Mouse (Mus musculus) limb, embryonic 15.5 days (tissue): ENCODE measurements around the gene Fam102a. TPM values are rescaled to one million over a fixed set of nuclear protein-coding genes. Genes with fewer than 3 reads are reported as not detected.

Experiments used
- ATAC-seq: fragments of 200-750 bp; cut with Nextera tagmentation; 2 replicates; pipeline ENCODE4 v1.8.0; 2017; ENCODE audit warnings: low read depth, moderate TSS enrichment; ENCODE audit not compliant: insufficient number of reproducible peaks, low FRiP score, low TSS enrichment
- H3K27ac ChIP-seq: fragments of 300-500 bp; sonication (generic); 2 replicates; pipeline ENCODE4 v1.5.1; 2015; ENCODE audit warnings: moderate library complexity, mild to moderate bottlenecking, inconsistent platforms
- H3K27me3 ChIP-seq: fragments of 300-500 bp; sonication (generic); 2 replicates; pipeline ENCODE4 v1.6.1; 2015; ENCODE audit warnings: inconsistent platforms
- H3K36me3 ChIP-seq: fragments of 300-500 bp; sonication (generic); 2 replicates; pipeline ENCODE4 v1.6.1; 2015; ENCODE audit warnings: inconsistent platforms
- H3K4me1 ChIP-seq: fragments of 300-500 bp; sonication (generic); 2 replicates; pipeline ENCODE4 v1.6.1; 2015; ENCODE audit warnings: inconsistent platforms
- H3K4me2 ChIP-seq: fragments of 300-500 bp; sonication (generic); 2 replicates; pipeline ENCODE4 v1.6.1; 2015; ENCODE audit warnings: mild to moderate bottlenecking, inconsistent platforms
- H3K4me3 ChIP-seq: fragments of 300-500 bp; sonication (generic); 2 replicates; pipeline ENCODE4 v1.5.1; 2015; ENCODE audit warnings: mild to moderate bottlenecking, inconsistent platforms
- H3K9ac ChIP-seq: fragments of 300-500 bp; sonication (generic); 2 replicates; pipeline ENCODE4 v1.6.1; 2015; ENCODE audit warnings: inconsistent platforms
- H3K9me3 ChIP-seq: fragments of 300-500 bp; sonication (generic); 2 replicates; pipeline ENCODE4 v1.6.1; 2016; ENCODE audit warnings: inconsistent platforms
- WGBS: fragments of 180-500 bp; shearing (Covaris S2); methylation state at CpG from one replicate; pipeline ENCODE4 v1.1.7; 2015; 5-methylcytosine and 5-hydroxymethylcytosine counted together
- polyA plus RNA-seq: library from polyadenylated mRNA; unstranded; fragments of >200 nt; fragmentation: Nextera tagmentation; extraction: Ambion mirVana; gene quantifications from 2 replicates; pipeline ENCODE4 v1.2.1, GENCODE M21; 2015

Gene Fam102a
- polyA plus RNA-seq, 1 experiment from 2014 or later, result 17.3 TPM

GRCm38 (mm10) chr2:32537360-32537905 lies 2.3 kb downstream of the Fam102a start:
- H3K4me3 ChIP-seq, result peak overlapping the region; percentile 92
- peak overlapping the region; percentile 99 for H3K27ac ChIP-seq
- peaks cover 74% of the 10 kb centered on the region for H3K4me1 ChIP-seq
- peak overlapping the region; percentile 96; the same call in 1 of the 2 replicates for H3K9ac ChIP-seq
- ATAC-seq, result no peak
- no peaks in the 10 kb centered on the region for H3K27me3 ChIP-seq
- H3K4me2 ChIP-seq, result peak overlapping the region; percentile 84
- no peaks in the 10 kb centered on the region for H3K9me3 ChIP-seq
- no peaks in the 10 kb centered on the region for H3K36me3 ChIP-seq
- 13% methylated on average over 9 of the region's 9 CpGs for WGBS

- no peaks in the 10 kb centered on the region for H3K27me3 ChIP-seq
- H3K4me1 ChIP-seq, result peaks cover 79% of the 10 kb centered on the region
- no peak for ATAC-seq
- H3K36me3 ChIP-seq, result no peaks in the 10 kb centered on the region
- 50% methylated on average over 5 of the region's 5 CpGs for WGBS
- peak overlapping the region; percentile 84 for H3K4me2 ChIP-seq
- H3K9me3 ChIP-seq, result no peaks in the 10 kb centered on the region
- 0 out of 2 replicates have a peak overlapping the region, but pooled peaks have one; percentile 4 for H3K9ac ChIP-seq
- peak overlapping the region; percentile 92 for H3K4me3 ChIP-seq
- peak overlapping the region; percentile 99 for H3K27ac ChIP-seq
Measured at GRCm38 (mm10) chr2:32537941-32538340, 2.8 kb downstream of the Fam102a start.

GRCm38 (mm10) chr2:32538461-32538860 lies 3.3 kb downstream of the Fam102a start:
- Histone ChIP-seq H3K27me3 (no peaks in the 10 kb centered on the region), H3K9me3 (no peaks in the 10 kb centered on the region), H3K4me2 (peak overlapping the region; percentile 84), H3K4me3 (0 out of 2 replicates have a peak overlapping the region, but pooled peaks have one; percentile 92), H3K9ac (no peak overlapping the region), H3K27ac (peak overlapping the region; percentile 99), H3K4me1 (peaks cover 83% of the 10 kb centered on the region), H3K36me3 (no peaks in the 10 kb centered on the region)
- WGBS, result 60% methylated on average over 4 of the region's 4 CpGs
- no peak for ATAC-seq

GRCm38 (mm10) chr2:32539452-32539981 lies 4.4 kb downstream of the Fam102a start:
- H3K9me3 ChIP-seq, result no peaks in the 10 kb centered on the region
- WGBS, result 70% methylated on average over 14 of the region's 14 CpGs
- no peak overlapping the region for H3K4me3 ChIP-seq
- peak overlapping the region; percentile 12 for H3K4me2 ChIP-seq
- peaks cover 72% of the 10 kb centered on the region for H3K4me1 ChIP-seq
- no peaks in the 10 kb centered on the region for H3K36me3 ChIP-seq
- H3K27ac ChIP-seq, result peak overlapping the region; percentile 99
- no peak for ATAC-seq
- no peaks in the 10 kb centered on the region for H3K27me3 ChIP-seq
- H3K9ac ChIP-seq, result no peak overlapping the region

- Histone ChIP-seq H3K27ac (peak overlapping the region; percentile 43), H3K36me3 (no peaks in the 10 kb centered on the region), H3K9ac (no peak overlapping the region), H3K4me3 (no peak overlapping the region), H3K27me3 (no peaks in the 10 kb centered on the region), H3K4me2 (no peak overlapping the region), H3K9me3 (no peaks in the 10 kb centered on the region), H3K4me1 (peaks cover 63% of the 10 kb centered on the region)
- WGBS, result 70% methylated on average over 2 of the region's 2 CpGs
- no peak for ATAC-seq
Measured at GRCm38 (mm10) chr2:32541333-32541908, 6.3 kb downstream of the Fam102a start.

- no peak overlapping the region for H3K4me2 ChIP-seq
- 77% methylated on average over 4 of the region's 4 CpGs for WGBS
- H3K9me3 ChIP-seq, result no peaks in the 10 kb centered on the region
- H3K27me3 ChIP-seq, result no peaks in the 10 kb centered on the region
- H3K36me3 ChIP-seq, result no peaks in the 10 kb centered on the region
- no peak for ATAC-seq
- H3K27ac ChIP-seq, result peak overlapping the region; percentile 38
- H3K4me3 ChIP-seq, result no peak overlapping the region
- peaks cover 61% of the 10 kb centered on the region for H3K4me1 ChIP-seq
- H3K9ac ChIP-seq, result no peak overlapping the region
Measured at GRCm38 (mm10) chr2:32541986-32542573, 6.9 kb downstream of the Fam102a start.

- Histone ChIP-seq H3K9me3 (no peaks in the 10 kb centered on the region), H3K9ac (no peak overlapping the region), H3K4me3 (no peak overlapping the region), H3K4me1 (peaks cover 57% of the 10 kb centered on the region), H3K36me3 (no peaks in the 10 kb centered on the region), H3K27me3 (no peaks in the 10 kb centered on the region), H3K4me2 (no peak overlapping the region), H3K27ac (no peak overlapping the region)
- whole genome bisulfite sequencing, result 67% methylated on average over 3 of the region's 3 CpGs
- ATAC-seq, result no peak
Measured at GRCm38 (mm10) chr2:32543031-32543449, 7.9 kb downstream of the Fam102a start.

GRCm38 (mm10) chr2:32546951-32547350 lies 11.8 kb downstream of the Fam102a start:
- no peak overlapping the region for H3K4me3 ChIP-seq
- no peaks in the 10 kb centered on the region for H3K27me3 ChIP-seq
- no peaks in the 10 kb centered on the region for H3K9me3 ChIP-seq
- WGBS, result 85% methylated on average over 1 of the region's 1 CpGs
- H3K4me1 ChIP-seq, result peaks cover 61% of the 10 kb centered on the region
- H3K4me2 ChIP-seq, result no peak overlapping the region
- ATAC-seq, result no peak
- H3K9ac ChIP-seq, result no peak overlapping the region
- H3K27ac ChIP-seq, result no peak overlapping the region
- H3K36me3 ChIP-seq, result peaks cover 4% of the 10 kb centered on the region; the same call in 1 of the 2 replicates

- Histone ChIP-seq H3K9ac (no peak overlapping the region), H3K4me3 (no peak overlapping the region), H3K36me3 (peaks cover 4% of the 10 kb centered on the region; the same call in 1 of the 2 replicates), H3K4me1 (peaks cover 57% of the 10 kb centered on the region), H3K27me3 (no peaks in the 10 kb centered on the region), H3K27ac (no peak overlapping the region), H3K9me3 (no peaks in the 10 kb centered on the region), H3K4me2 (no peak overlapping the region)
- no peak for ATAC-seq
- 82% methylated on average over 5 of the region's 5 CpGs for WGBS
Measured at GRCm38 (mm10) chr2:32547380-32547779, 12.2 kb downstream of the Fam102a start.

- H3K9me3 ChIP-seq, result no peaks in the 10 kb centered on the region
- no peak overlapping the region for H3K4me3 ChIP-seq
- no peak for ATAC-seq
- H3K27me3 ChIP-seq, result no peaks in the 10 kb centered on the region
- H3K9ac ChIP-seq, result no peak overlapping the region
- H3K4me2 ChIP-seq, result no peak overlapping the region
- H3K36me3 ChIP-seq, result peaks cover 4% of the 10 kb centered on the region; the same call in 1 of the 2 replicates
- peaks cover 50% of the 10 kb centered on the region for H3K4me1 ChIP-seq
- H3K27ac ChIP-seq, result peak overlapping the region; percentile 90
- WGBS, result 86% methylated on average over 7 of the region's 7 CpGs
Measured at GRCm38 (mm10) chr2:32547964-32548739, 13.0 kb downstream of the Fam102a start.

- Histone ChIP-seq H3K4me3 (no peak overlapping the region), H3K4me1 (peaks cover 50% of the 10 kb centered on the region), H3K9ac (no peak overlapping the region), H3K9me3 (no peaks in the 10 kb centered on the region), H3K4me2 (0 out of 2 replicates have a peak overlapping the region, but pooled peaks have one; percentile 6), H3K36me3 (peaks cover 4% of the 10 kb centered on the region; the same call in 1 of the 2 replicates), H3K27me3 (no peaks in the 10 kb centered on the region), H3K27ac (peak overlapping the region; percentile 90)
- WGBS, result 42% methylated on average over 9 of the region's 9 CpGs
- no peak for ATAC-seq
Measured at GRCm38 (mm10) chr2:32549171-32549570, 14.0 kb downstream of the Fam102a start.
